Mouse (Mus musculus): ENCODE measurements around the gene Nipsnap3b.

GRCm38 (mm10) chr4:53018392-53018791 lies 6.7 kb downstream of the Nipsnap3b start:
- TF ChIP-seq MAFK (IDR thresholded peaks at IDR 0.05; ENCODE audit: insufficient read depth, low read depth, low read length) (no peak), ZC3H11A (IDR thresholded peaks at IDR 0.05; ENCODE audit: borderline replicate concordance, low read depth, low read length) (no peak)

Measured in ES-E14 (cell line).